Mouse (Mus musculus): ENCODE results near the gene Bok. TPM values are rescaled to one million over a fixed set of nuclear protein-coding genes. Genes with fewer than 3 reads are reported as not detected.

Bok gene
- polyA plus RNA-seq, 1 experiment from 2014 or later: 41.9 TPM

DNA sequence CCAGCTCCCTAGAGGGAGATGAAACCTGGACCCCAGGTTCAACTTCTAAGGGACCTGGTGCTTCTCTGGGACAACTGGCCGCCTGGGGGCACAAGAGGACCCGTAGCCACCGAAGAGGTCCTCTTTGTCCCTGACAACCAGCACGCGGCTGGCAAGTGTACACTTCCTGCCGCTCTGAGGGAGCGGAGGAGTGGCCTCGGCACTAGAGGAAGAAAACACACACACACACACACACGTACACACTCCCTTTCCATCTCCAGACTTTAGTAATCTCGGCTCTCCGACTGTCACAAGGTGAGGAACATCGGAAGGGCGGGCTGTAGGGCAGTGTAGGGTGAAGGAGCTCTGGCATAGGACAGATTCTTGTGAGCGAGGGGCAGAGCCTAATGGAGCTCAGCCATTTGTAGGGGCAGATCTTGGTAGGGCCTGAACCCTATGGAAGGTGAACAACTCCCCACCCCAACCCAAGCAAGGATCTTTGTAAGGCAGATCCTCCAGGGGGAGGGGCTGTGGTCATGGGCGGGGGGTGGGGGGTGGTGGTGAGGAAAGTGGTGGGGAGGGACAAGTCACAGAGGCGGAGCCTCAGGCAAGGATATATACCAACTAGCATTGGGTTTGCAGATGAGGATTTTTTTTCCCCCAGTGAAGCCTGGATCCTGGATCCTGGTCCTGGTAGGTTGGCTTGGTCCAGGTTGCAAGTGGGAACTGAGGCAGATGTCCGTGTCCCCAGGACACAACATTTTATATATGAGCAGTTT is 16.5 kb upstream of the Bok start:
- H3K9me3 ChIP-seq: no peaks in the 10 kb centered on the region
- peak overlapping the region; percentile 32 for H3K4me3 ChIP-seq
- 10% methylated on average over 17 of the region's 17 CpGs for WGBS
- peak; percentile 88 for ATAC-seq (ENCODE audit: low FRiP score, low read depth)
- peak overlapping the region; percentile 63 for H3K4me2 ChIP-seq (replicated peaks)
- H3K36me3 ChIP-seq: no peaks in the 10 kb centered on the region
- H3K4me1 ChIP-seq: peaks cover 8% of the 10 kb centered on the region; the same call in 1 of the 2 replicates
- peak overlapping the region; percentile 47 for H3K9ac ChIP-seq
- no peak overlapping the region; the same call in 1 of the 2 replicates for H3K27ac ChIP-seq
- no peaks in the 10 kb centered on the region for H3K27me3 ChIP-seq (replicated peaks)

DNA sequence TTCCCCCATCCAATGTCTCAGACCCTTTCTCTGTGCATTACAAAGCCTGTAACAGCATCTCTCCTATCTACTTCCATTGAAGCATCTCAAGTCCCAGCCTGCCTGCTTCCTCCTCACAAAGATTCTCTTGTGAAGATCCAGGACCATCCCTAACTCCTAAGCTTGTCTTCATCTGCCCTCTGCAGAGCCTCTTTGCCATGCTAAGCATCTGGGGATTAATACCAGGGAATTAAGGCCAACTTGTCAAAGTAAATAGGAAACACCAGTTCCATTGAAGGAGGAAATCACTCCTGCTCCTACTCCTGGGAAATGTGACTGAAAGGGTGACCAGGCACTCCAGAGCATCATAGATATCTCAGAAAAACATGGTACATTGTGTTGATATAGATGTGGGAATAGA is 15.5 kb upstream of the Bok start:
- Histone ChIP-seq H3K4me3 (no peak overlapping the region), H3K36me3 (no peaks in the 10 kb centered on the region), H3K27ac (no peak overlapping the region), H3K4me1 (peaks cover 8% of the 10 kb centered on the region; the same call in 1 of the 2 replicates), H3K4me2 (replicated peaks) (no peak overlapping the region), H3K27me3 (replicated peaks) (no peaks in the 10 kb centered on the region), H3K9ac (no peak overlapping the region), H3K9me3 (no peaks in the 10 kb centered on the region)
- ATAC-seq (ENCODE audit: low FRiP score, low read depth): no peak

GRCm38 (mm10) chr1:93672682-93673081 is 12.8 kb upstream of the Bok start:
- no peaks in the 10 kb centered on the region for H3K27me3 ChIP-seq (replicated peaks)
- whole genome bisulfite sequencing: 90% methylated on average over 5 of the region's 5 CpGs
- no peak overlapping the region for H3K4me2 ChIP-seq (replicated peaks)
- no peak overlapping the region for H3K9ac ChIP-seq
- no peak for ATAC-seq (ENCODE audit: low FRiP score, low read depth)
- H3K36me3 ChIP-seq: no peaks in the 10 kb centered on the region
- H3K4me1 ChIP-seq: peaks cover 8% of the 10 kb centered on the region; the same call in 1 of the 2 replicates
- no peak overlapping the region for H3K4me3 ChIP-seq
- no peak overlapping the region for H3K27ac ChIP-seq
- no peaks in the 10 kb centered on the region for H3K9me3 ChIP-seq

DNA sequence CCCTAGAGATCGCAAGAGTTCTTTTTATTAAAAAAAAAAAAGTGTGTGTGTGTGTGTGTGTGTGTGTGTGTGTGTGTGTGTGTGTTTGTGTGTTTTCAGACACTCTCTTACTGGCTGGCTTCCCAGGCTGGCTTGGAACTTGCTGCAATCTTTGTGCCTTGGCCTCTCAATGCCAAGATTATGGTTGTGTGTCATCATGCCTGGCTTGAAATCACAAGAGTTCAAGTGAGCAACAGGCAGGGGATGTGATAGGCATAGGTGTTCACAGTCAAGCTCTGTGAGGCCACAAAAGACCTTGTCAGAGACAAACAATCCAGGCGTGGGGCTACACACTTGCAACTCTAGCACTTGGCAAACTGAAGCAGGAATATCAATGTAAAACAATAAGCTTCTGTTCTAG is 7.1 kb upstream of the Bok start:
- no peak overlapping the region for H3K4me3 ChIP-seq
- no peaks in the 10 kb centered on the region for H3K4me1 ChIP-seq
- no peaks in the 10 kb centered on the region for H3K9me3 ChIP-seq
- no peak for ATAC-seq (ENCODE audit: low FRiP score, low read depth)
- H3K27ac ChIP-seq: no peak overlapping the region
- 64% methylated on average over 2 of the region's 2 CpGs for WGBS
- no peak overlapping the region for H3K4me2 ChIP-seq (replicated peaks)
- H3K9ac ChIP-seq: no peak overlapping the region
- no peaks in the 10 kb centered on the region for H3K27me3 ChIP-seq (replicated peaks)
- no peaks in the 10 kb centered on the region for H3K36me3 ChIP-seq

GRCm38 (mm10) chr1:93679889-93680568 is 5.4 kb upstream of the Bok start:
- no peak overlapping the region for H3K4me2 ChIP-seq (replicated peaks)

GRCm38 (mm10) chr1:93686245-93686960 is 943 bp downstream of the Bok start:
- ATAC-seq (ENCODE audit: low FRiP score, low read depth): peak; percentile 91
- Histone ChIP-seq H3K27ac (no peak overlapping the region), H3K9ac (peak overlapping the region; percentile 60), H3K4me2 (replicated peaks) (peak overlapping the region; percentile 81), H3K4me3 (peak overlapping the region; percentile 49), H3K27me3 (replicated peaks) (peaks cover 8% of the 10 kb centered on the region), H3K4me1 (peaks cover 9% of the 10 kb centered on the region), H3K36me3 (no peaks in the 10 kb centered on the region; the same call in 1 of the 2 replicates), H3K9me3 (no peaks in the 10 kb centered on the region)
- WGBS: 1% methylated on average over 51 of the region's 51 CpGs

More at GRCm38 (mm10) chr1:93679889-93680568, 5.4 kb upstream of the Bok start:
- Histone ChIP-seq H3K4me3 (no peak overlapping the region), H3K36me3 (no peaks in the 10 kb centered on the region), H3K9ac (no peak overlapping the region), H3K9me3 (no peaks in the 10 kb centered on the region), H3K27me3 (replicated peaks) (peaks cover under 1% of the 10 kb centered on the region; the same call in 1 of the 2 replicates), H3K27ac (no peak overlapping the region), H3K4me1 (no peaks in the 10 kb centered on the region)
- WGBS: 76% methylated on average over 7 of the region's 7 CpGs
- no peak for ATAC-seq (ENCODE audit: low FRiP score, low read depth)

- Histone ChIP-seq H3K9me3 (no peaks in the 10 kb centered on the region), H3K4me3 (peak overlapping the region; percentile 49), H3K27ac (no peak overlapping the region), H3K27me3 (replicated peaks) (peaks cover 8% of the 10 kb centered on the region), H3K4me2 (replicated peaks) (peak overlapping the region; percentile 81), H3K36me3 (no peaks in the 10 kb centered on the region; the same call in 1 of the 2 replicates), H3K9ac (peak overlapping the region; percentile 60; the same call in 1 of the 2 replicates), H3K4me1 (peaks cover 9% of the 10 kb centered on the region)
- WGBS: 19% methylated on average over 3 of the region's 3 CpGs
- no peak for ATAC-seq (ENCODE audit: low FRiP score, low read depth)
Measured at GRCm38 (mm10) chr1:93686961-93687320, 1.5 kb downstream of the Bok start.

DNA sequence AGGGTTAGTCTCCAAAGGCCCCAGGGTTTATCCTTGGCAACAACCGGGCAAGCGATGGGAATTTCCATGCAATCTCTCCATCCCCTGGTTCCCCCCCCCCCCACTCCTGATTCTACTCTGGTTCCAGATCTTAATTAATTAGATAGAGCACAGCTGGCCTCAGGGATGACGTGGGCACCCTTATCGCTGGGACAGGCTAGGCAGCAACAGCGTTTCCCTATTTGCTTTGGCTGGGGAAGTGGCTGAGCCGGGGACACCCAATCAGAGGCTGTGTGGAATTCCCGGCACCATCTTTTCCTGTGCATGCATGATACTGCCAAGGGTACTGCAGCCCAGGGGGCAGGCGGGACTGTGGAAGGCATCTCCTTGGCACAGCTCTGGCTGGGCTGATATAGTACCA is 2.7 kb downstream of the Bok start:
- H3K9ac ChIP-seq: no peak overlapping the region
- peaks cover 8% of the 10 kb centered on the region for H3K27me3 ChIP-seq (replicated peaks)
- 82% methylated on average over 8 of the region's 8 CpGs for WGBS
- H3K4me3 ChIP-seq: no peak overlapping the region
- H3K27ac ChIP-seq: no peak overlapping the region
- H3K9me3 ChIP-seq: no peaks in the 10 kb centered on the region
- peaks cover 9% of the 10 kb centered on the region for H3K4me1 ChIP-seq
- no peak for ATAC-seq (ENCODE audit: low FRiP score, low read depth)
- H3K36me3 ChIP-seq: no peaks in the 10 kb centered on the region; the same call in 1 of the 2 replicates
- 0 out of 2 replicates have a peak overlapping the region, but pooled peaks have one; percentile 81 for H3K4me2 ChIP-seq (replicated peaks)

- H3K27ac ChIP-seq: no peak overlapping the region
- WGBS: 87% methylated on average over 7 of the region's 7 CpGs
- no peak overlapping the region for H3K9ac ChIP-seq
- peaks cover 2% of the 10 kb centered on the region; the same call in 1 of the 2 replicates for H3K36me3 ChIP-seq
- no peak overlapping the region for H3K4me3 ChIP-seq
- peaks cover 9% of the 10 kb centered on the region for H3K4me1 ChIP-seq
- H3K4me2 ChIP-seq (replicated peaks): no peak overlapping the region
- H3K27me3 ChIP-seq (replicated peaks): peaks cover 8% of the 10 kb centered on the region
- ATAC-seq (ENCODE audit: low FRiP score, low read depth): no peak
- H3K9me3 ChIP-seq: no peaks in the 10 kb centered on the region
Measured at GRCm38 (mm10) chr1:93689901-93690496, 4.5 kb downstream of the Bok start.

- Histone ChIP-seq H3K27me3 (replicated peaks) (no peaks in the 10 kb centered on the region), H3K4me1 (peaks cover 7% of the 10 kb centered on the region), H3K4me3 (no peak overlapping the region), H3K36me3 (peaks cover 5% of the 10 kb centered on the region; the same call in 1 of the 2 replicates), H3K27ac (no peak overlapping the region), H3K9me3 (no peaks in the 10 kb centered on the region), H3K4me2 (replicated peaks) (no peak overlapping the region), H3K9ac (no peak overlapping the region)
- ATAC-seq (ENCODE audit: low FRiP score, low read depth): no peak
- 93% methylated on average over 8 of the region's 8 CpGs for WGBS
Measured at GRCm38 (mm10) chr1:93691106-93691505, 5.6 kb downstream of the Bok start.

DNA sequence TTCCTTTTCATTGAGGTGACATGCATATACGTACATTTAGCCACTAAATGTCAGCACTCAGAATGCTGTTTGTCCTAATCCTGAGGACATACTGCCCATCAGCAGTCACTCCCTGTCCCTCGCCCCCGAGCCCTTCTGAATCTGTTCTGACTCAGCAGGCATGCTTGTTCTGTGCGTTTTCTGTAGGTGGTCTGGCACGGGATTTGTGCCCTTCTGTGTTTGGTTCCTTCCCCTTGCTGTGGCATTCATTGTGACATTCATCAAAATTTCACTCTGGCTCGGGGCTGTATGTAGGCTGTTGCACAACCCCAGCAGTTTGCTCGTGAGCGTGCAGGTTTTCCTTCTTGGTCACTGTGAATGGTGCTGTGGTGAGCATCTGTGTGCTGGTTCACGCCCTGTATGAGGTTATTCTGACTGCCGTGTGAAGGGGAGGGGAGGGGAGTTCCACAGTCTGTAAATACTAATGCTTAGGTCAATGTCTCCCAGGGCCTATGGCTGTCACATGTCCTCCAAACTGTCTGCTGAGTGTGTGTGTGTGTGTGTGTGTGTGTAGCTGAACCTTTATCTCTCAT is 6.4 kb downstream of the Bok start:
- H3K9me3 ChIP-seq: no peaks in the 10 kb centered on the region
- no peak overlapping the region for H3K9ac ChIP-seq
- no peak overlapping the region for H3K4me2 ChIP-seq (replicated peaks)
- ATAC-seq (ENCODE audit: low FRiP score, low read depth): no peak
- WGBS: 73% methylated on average over 10 of the region's 10 CpGs
- H3K36me3 ChIP-seq: peaks cover 5% of the 10 kb centered on the region; the same call in 1 of the 2 replicates
- no peaks in the 10 kb centered on the region for H3K27me3 ChIP-seq (replicated peaks)
- H3K4me1 ChIP-seq: no peaks in the 10 kb centered on the region; the same call in none of the 2 replicates
- H3K27ac ChIP-seq: no peak overlapping the region
- no peak overlapping the region for H3K4me3 ChIP-seq

Measured in neural tube, embryonic 12.5 days (tissue).